Comparison of ENCODE assay signal across 8 mouse cellular contexts in genomic region chr16:35871048-35871851, GRCm38 (mm10). TPM values are rescaled to one million over a fixed set of nuclear protein-coding genes. Genes with fewer than 3 reads are reported as not detected.
DNase-seq lines count a peak whose midpoint lies in the region; ATAC-seq and TF ChIP-seq lines count a peak whose summit lies in the region.

Gene Parp14 (minus strand): TSS chr16:35871544.

- ATAC-seq in lung, embryonic 16.5 days (ENCODE audit: low read depth), result peak; percentile 76

- TF ChIP-seq POLR2A in olfactory bulb, adult 2 months (IDR thresholded peaks at IDR 0.05; ENCODE audit: insufficient read depth, low read depth, low read length), result no peak

- TF ChIP-seq CTCF in olfactory bulb, adult 2 months (IDR thresholded peaks at IDR 0.05; ENCODE audit: insufficient read depth, low read depth, low read length), result no peak

- H3K4me1 ChIP-seq in heart, embryonic 10.5 days, result peaks cover 8% of the 10 kb centered on the region; the same call in 1 of the 2 replicates
- H3K4me1 ChIP-seq in lung, embryonic 16.5 days (replicated peaks; ENCODE audit: control insufficient read depth, insufficient read depth, low read length), result peaks cover 5% of the 10 kb centered on the region
- peaks cover 5% of the 10 kb centered on the region for H3K4me1 ChIP-seq in olfactory bulb, adult 2 months (ENCODE audit: control insufficient read depth, insufficient read depth, low read length)

- H3K27ac ChIP-seq in heart, embryonic 10.5 days, result peak within 1 kb of the TSS; percentile 72
- no peak within 1 kb of the TSS; the same call in 1 of the 2 replicates for H3K27ac ChIP-seq in lung, embryonic 16.5 days (ENCODE audit: low read length)
- H3K27ac ChIP-seq in olfactory bulb, adult 2 months (ENCODE audit: insufficient read depth, low read depth, low read length), result no peak within 1 kb of the TSS

- no peaks in the 10 kb centered on the region for H3K9me3 ChIP-seq in heart, embryonic 10.5 days
- no peaks in the 10 kb centered on the region for H3K9me3 ChIP-seq in lung, embryonic 16.5 days (ENCODE audit: control insufficient read depth, low read length)

- H3K4me3 ChIP-seq in heart, embryonic 10.5 days, result peak within 1 kb of the TSS; percentile 68
- H3K4me3 ChIP-seq in lung, embryonic 16.5 days (ENCODE audit: low read length), result peak within 1 kb of the TSS; percentile 85
- H3K4me3 ChIP-seq in olfactory bulb, adult 2 months (ENCODE audit: insufficient read depth, low read depth, low read length), result peak within 1 kb of the TSS; percentile 62

- peak; percentile 26 to 64 for DNase-seq in urinary bladder, adult 18-20 months (ENCODE audit: low spot score in 2 of 2)
- DNase-seq in urinary bladder, postnatal 10 days (ENCODE audit: low spot score), result no peak
- peak; percentile 53 for DNase-seq in embryo, embryonic 11 days
- DNase-seq in heart, embryonic 10.5 days (ENCODE audit: low spot score), result peak; percentile 74
- DNase-seq in kidney, adult 8-10 months, result peak; percentile 20 to 35
- DNase-seq in yolk sac, embryonic 10.5 days (ENCODE audit: low spot score), result peak; percentile 27

- peaks cover 31% of the 10 kb centered on the region for H3K27me3 ChIP-seq in heart, embryonic 10.5 days (ENCODE audit: insufficient read depth, poor library complexity, severe bottlenecking)
- H3K27me3 ChIP-seq in lung, embryonic 16.5 days (ENCODE audit: control insufficient read depth, insufficient read depth, low read depth, low read length), result peaks cover 9% of the 10 kb centered on the region

- H3K4me2 ChIP-seq in lung, embryonic 16.5 days (ENCODE audit: low read depth, low read length), result peak within 1 kb of the TSS; percentile 88

- peak within 1 kb of the TSS; percentile 81 for H3K9ac ChIP-seq in lung, embryonic 16.5 days (ENCODE audit: low read length)

- H3K36me3 ChIP-seq in heart, embryonic 10.5 days, result no peaks in the 10 kb centered on the region
- H3K36me3 ChIP-seq in lung, embryonic 16.5 days (ENCODE audit: control insufficient read depth, insufficient read depth, low read length), result no peaks in the 10 kb centered on the region

- WGBS in heart, embryonic 10.5 days, result under 1% methylated on average over 38 of the region's 38 CpGs
- WGBS in lung, embryonic 16.5 days, result under 1% methylated on average over 38 of the region's 38 CpGs
- 2% methylated on average over 38 of the region's 38 CpGs for WGBS in olfactory bulb, adult 2 months

RNA-seq across cellular contexts. Expression of gene Parp14, which starts in this region (rescaled TPM):
- polyA plus RNA-seq in heart, embryonic 10.5 days (2016; fragmentation: Nextera tagmentation; extraction: Ambion mirVana), result 0.15 and 0.22 TPM in 2 replicates
- polyA plus RNA-seq in lung, embryonic 16.5 days (2015; fragmentation: Nextera tagmentation; extraction: Ambion mirVana), result 1.5 and 1.9 TPM in 2 replicates
- not detected in 2 replicates for polyA plus RNA-seq in olfactory bulb, adult 2 months (2012; ENCODE audit: insufficient read depth, insufficient read length, low replicate concordance, missing spikeins)

Comparison
In these comparisons a context has a peak if more than half of its experiments do, and no peak if none do; other contexts are left out.
1. Peak in DNase-seq, H3K4me3 ChIP-seq and H3K27ac ChIP-seq in heart, embryonic 10.5 days; RNA of the gene not detected or under 1 TPM.